Mouse (Mus musculus): ENCODE data around the gene Dgki.

Gene Dgki

GRCm38 (mm10) chr6:37299562-37300390, at the start of gene Dgki:
Gene Dgki, minus strand, starts transcription at chr6:37300184.
- no peak for DNase-seq (ENCODE audit: low spot score)

- DNase-seq (ENCODE audit: low spot score) = no peak
Observed at GRCm38 (mm10) chr6:37347606-37348005, 47.6 kb upstream of the Dgki start.

- DNase-seq (ENCODE audit: low spot score) = no peak
Observed at GRCm38 (mm10) chr6:37338055-37338454, 38.1 kb upstream of the Dgki start.

- no peak for DNase-seq (ENCODE audit: low spot score)
Observed at GRCm38 (mm10) chr6:37336831-37337260, 36.9 kb upstream of the Dgki start.

DNA sequence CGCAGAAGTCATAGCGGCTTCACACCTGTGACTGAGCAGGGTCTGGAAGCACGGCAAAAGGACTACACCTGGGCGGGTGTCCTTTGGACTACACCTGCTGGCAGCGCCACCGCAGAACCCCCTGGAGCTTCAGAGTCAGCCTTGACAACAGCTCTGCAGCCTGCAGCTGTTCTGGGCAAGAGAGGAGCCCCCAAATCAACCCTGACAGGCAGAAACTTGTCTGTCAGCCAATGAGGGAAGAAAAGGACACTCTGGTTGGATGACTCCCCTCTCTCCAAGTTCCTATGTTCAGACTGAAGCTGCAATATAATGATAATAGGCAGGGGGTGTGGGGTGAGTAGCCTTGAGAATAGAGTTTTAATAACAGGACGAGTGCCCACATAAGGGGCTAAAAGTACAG, 36.4 kb upstream of the Dgki start:
- no peak for DNase-seq (ENCODE audit: low spot score)

GRCm38 (mm10) chr6:37332846-37333245, 32.9 kb upstream of the Dgki start:
- DNase-seq (ENCODE audit: low spot score) = no peak

GRCm38 (mm10) chr6:37329901-37330864, 30.2 kb upstream of the Dgki start:
- DNase-seq (ENCODE audit: low spot score) = no peak

DNA sequence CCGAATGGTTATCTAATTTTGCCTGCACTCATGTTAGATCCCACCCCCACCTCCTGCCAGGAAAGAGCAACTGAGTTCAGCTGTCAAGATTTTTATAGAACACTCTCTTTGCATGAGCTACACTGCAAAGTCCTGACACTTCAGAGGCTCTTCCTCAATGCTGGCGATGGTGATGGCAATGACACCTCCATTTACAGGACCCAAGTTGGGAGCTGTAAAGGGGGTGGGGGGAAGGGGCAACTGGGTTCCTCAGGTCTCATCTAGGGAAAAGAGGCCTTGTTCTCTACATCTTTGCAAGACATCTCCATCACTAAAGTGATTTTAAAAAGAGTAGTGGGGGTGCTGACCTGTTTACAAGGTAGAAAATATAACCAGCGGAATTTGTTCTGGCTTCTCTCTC, 29.4 kb upstream of the Dgki start:
- DNase-seq (ENCODE audit: low spot score) = no peak

GRCm38 (mm10) chr6:37328671-37329070, 28.7 kb upstream of the Dgki start:
- DNase-seq (ENCODE audit: low spot score) = no peak

DNA sequence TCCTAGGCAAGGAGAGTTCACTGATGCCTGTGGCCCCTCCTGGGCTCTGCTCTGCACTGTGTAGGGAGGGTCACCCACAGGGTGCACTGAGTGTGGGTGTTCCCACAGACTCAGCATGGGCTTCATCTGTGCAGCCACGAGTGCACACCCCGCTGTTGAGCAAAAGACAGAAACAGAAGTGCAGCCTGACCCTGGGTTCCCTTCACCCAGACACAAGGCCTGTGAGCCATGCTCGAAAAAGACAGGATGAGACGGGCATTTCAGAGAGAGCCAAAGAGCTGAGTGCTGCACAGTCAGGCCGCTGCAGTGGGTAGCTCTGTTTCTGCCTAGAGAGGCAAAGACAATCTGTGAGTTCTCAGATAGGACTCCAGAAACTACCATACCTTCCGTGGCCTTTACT, 27.5 kb upstream of the Dgki start:
- no peak for DNase-seq (ENCODE audit: low spot score)

DNA sequence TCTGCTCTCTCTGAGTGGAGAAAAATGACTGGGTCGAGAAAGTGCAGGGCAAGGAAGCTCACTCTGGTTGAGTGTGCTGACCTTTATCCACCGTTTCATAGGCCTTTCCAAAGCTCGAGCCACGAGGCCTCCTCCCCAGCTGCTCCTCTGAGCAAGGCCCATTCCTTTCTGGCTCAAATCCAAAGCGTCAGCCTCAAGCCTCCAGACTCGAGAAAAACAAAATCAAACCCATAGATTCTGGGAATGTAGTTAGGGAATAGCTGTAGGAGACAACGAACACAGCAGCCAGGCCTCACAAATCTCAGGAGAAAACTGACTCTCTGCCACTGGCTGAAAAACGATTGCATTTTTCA, 26.6 kb upstream of the Dgki start:
- no peak for DNase-seq (ENCODE audit: low spot score)

GRCm38 (mm10) chr6:37325906-37326602, 26.1 kb upstream of the Dgki start:
- DNase-seq (ENCODE audit: low spot score) = no peak

DNA sequence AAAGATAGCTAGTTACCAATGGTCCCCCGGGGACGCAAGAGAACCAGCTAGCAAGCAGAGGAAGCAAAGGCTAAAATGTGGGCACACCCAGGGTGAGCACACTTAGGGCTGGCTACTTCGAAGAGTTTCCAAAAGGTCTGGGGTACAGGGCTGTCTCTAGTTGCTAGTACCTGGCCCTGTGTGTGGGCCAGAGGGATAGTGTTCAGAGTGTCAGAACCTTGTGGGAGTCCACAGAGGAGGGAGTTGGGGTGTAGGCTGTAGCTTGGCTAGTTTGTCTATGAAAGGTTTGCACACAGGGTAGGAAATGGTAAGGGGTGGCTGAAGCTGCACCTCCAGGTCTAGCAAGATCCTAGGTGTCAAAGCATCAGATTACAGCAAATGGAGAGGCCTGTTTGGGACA, 25.1 kb upstream of the Dgki start:
- no peak for DNase-seq (ENCODE audit: low spot score)

- no peak for DNase-seq (ENCODE audit: low spot score)
Observed at GRCm38 (mm10) chr6:37322641-37323040, 22.7 kb upstream of the Dgki start.

GRCm38 (mm10) chr6:37322088-37322487, 22.1 kb upstream of the Dgki start:
- no peak for DNase-seq (ENCODE audit: low spot score)

- DNase-seq (ENCODE audit: low spot score) = no peak
Observed at GRCm38 (mm10) chr6:37317904-37318303, 17.9 kb upstream of the Dgki start.

DNA sequence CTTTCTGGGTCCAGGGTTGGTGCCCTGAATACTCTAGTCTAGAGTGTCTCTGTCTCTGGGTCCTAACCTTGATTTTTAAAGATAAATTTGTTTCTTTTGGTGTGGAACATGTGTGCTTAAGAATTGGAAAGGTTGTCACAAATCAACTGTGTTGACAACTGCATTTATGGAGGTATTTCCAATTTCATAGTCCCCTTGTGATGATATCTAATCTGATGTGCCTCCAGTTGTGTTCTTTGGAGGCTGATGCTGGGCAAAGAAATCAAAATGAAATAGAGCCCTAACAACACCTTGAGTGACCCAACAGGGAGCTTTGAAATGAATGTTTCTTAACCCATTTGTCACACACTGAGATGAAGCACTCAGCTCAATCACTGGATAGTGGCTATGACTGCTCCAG, 15.5 kb upstream of the Dgki start:
- no peak for DNase-seq (ENCODE audit: low spot score)

- no peak for DNase-seq (ENCODE audit: low spot score)
Observed at GRCm38 (mm10) chr6:37310601-37311000, 10.6 kb upstream of the Dgki start.

DNA sequence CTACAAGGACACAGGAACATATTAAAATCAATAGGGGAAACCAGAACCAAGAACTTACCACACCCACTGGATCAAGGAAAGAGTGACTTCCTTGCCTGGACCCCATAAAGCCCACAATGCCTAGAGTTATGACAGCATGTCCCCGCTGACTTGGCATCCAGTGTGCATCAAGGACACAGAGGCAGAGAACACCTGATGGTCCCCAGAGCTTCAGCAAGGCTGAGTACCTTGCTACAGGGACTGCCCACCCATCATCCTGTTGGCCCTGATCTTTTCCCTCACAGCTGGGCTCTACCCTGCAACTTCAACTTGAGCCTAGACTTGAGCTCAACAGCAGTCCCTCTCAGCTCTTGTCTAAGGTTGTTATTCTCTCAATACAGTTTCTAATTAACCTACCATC, 6.6 kb upstream of the Dgki start:
- no peak for DNase-seq (ENCODE audit: low spot score)

DNA sequence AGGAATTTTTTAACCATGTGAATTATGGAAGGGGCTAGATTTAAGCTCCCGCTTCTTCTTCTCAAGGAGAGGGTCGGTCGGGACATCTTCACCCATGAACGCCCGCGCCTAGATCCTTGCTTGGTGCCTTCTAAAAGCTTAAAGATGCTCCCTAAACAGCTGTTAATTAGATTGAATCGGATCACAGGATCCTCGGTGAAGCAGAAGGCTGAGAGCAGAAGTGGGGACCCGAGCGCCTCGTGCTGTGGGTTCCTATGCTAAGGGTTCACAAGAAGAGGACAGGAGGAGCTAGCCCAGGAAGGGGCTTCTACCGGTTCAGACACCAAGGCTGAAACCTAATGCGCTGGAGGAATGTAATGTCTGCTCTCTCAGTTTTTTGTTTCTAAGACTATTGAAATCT, 508 bp upstream of the Dgki start:
- no peak for DNase-seq (ENCODE audit: low spot score)

GRCm38 (mm10) chr6:37298982-37299381, 1.0 kb downstream of the Dgki start:
- no peak for DNase-seq (ENCODE audit: low spot score)

- DNase-seq (ENCODE audit: low spot score) = no peak
Observed at GRCm38 (mm10) chr6:37297744-37298482, 2.1 kb downstream of the Dgki start.

Data from spleen, adult 12 weeks (tissue).